Mouse (Mus musculus) stomach, postnatal 0 days (tissue): ENCODE measurements at regions not wholly inside any gene's neighbourhood (a gene's known extent, or its start where the extent isn't known, plus 50 kb on each side); places are given as distances from the start of the nearest gene placed in this dataset. TPM values are rescaled to one million over a fixed set of nuclear protein-coding genes. Genes with fewer than 3 reads are reported as not detected.

Source experiments
- ATAC-seq: fragments of 200-750 bp; cut with Nextera tagmentation; 2 replicates; pipeline ENCODE4 v1.8.0; 2017; ENCODE audit not compliant: low FRiP score, low TSS enrichment
- DNase-seq: peaks from one replicate; pipeline ENCODE4 v3.0.0-alpha.2; 2016; ENCODE audit warnings: low spot score
- H3K27ac ChIP-seq: fragments of 300-500 bp; sonication (generic); replicated peaks from 2 replicates; pipeline ENCODE4 v1.5.1; 2014; ENCODE audit warnings: mild to moderate bottlenecking, control low read depth
- H3K27me3 ChIP-seq: fragments of 300-500 bp; sonication (generic); 2 replicates; pipeline ENCODE4 v1.6.1; 2014; ENCODE audit warnings: low read length; ENCODE audit not compliant: control insufficient read depth, insufficient read depth
- H3K36me3 ChIP-seq: fragments of 300-500 bp; sonication (generic); 2 replicates; pipeline ENCODE4 v1.6.1; 2014; ENCODE audit warnings: low read length, mixed read lengths; ENCODE audit not compliant: control insufficient read depth, insufficient read depth
- H3K4me1 ChIP-seq: fragments of 300-500 bp; sonication (generic); replicated peaks from 2 replicates; pipeline ENCODE4 v1.6.1; 2014; ENCODE audit warnings: antibody characterized with exemption; ENCODE audit not compliant: control insufficient read depth, insufficient read depth
- H3K4me2 ChIP-seq: fragments of 300-500 bp; sonication (generic); replicated peaks from 2 replicates; pipeline ENCODE4 v1.6.1; 2014; ENCODE audit warnings: low read depth, mild to moderate bottlenecking, control low read depth, moderate library complexity
- H3K4me3 ChIP-seq: fragments of 300-500 bp; sonication (generic); 2 replicates; pipeline ENCODE4 v1.5.1; 2014; ENCODE audit warnings: low read depth, low read length, control low read depth
- H3K9ac ChIP-seq: fragments of 300-500 bp; sonication (generic); 2 replicates; pipeline ENCODE4 v1.6.1; 2014; ENCODE audit warnings: mild to moderate bottlenecking, low read length, control low read depth, mixed read lengths
- H3K9me3 ChIP-seq: fragments of 300-500 bp; sonication (generic); 2 replicates; pipeline ENCODE4 v1.6.1; 2016; ENCODE audit warnings: low read length; ENCODE audit not compliant: control insufficient read depth
- CTCF ChIP-seq: IDR thresholded peaks from 2 replicates; pipeline ENCODE4 v1.5.1; 2016; ENCODE audit warnings: antibody characterized with exemption, low read depth, mild to moderate bottlenecking, moderate library complexity
- EP300 ChIP-seq: optimal IDR thresholded peaks from 2 replicates; pipeline ENCODE3; 2016; ENCODE audit warnings: antibody characterized with exemption
- WGBS: fragments of 180-500 bp; shearing (Covaris S2); extraction: QIAGEN DNeasy Blood & Tissue Kit; methylation state at CpG from one replicate; pipeline ENCODE4 v1.1.7; 2014; 5-methylcytosine and 5-hydroxymethylcytosine counted together
- microRNA counts: library from miRNA; unstranded; fragments of <30 nt; microRNA quantifications from one replicate; lab custom pipeline; 2015
- microRNA-seq: library from miRNA; unstranded; fragments of <30 nt; microRNA quantifications from one replicate; pipeline ENCODE4, GENCODE M21; 2016

- H3K9me3 ChIP-seq: no peaks in the 10 kb centered on the region
- H3K36me3 ChIP-seq: no peaks in the 10 kb centered on the region
- no peak overlapping the region for H3K4me2 ChIP-seq
- H3K27ac ChIP-seq: no peak overlapping the region
- no peak for TF ChIP-seq CTCF
- no peak for TF ChIP-seq EP300
- no peak overlapping the region for H3K4me3 ChIP-seq
- DNase-seq (no peak), ATAC-seq (no peak)
- no peak overlapping the region for H3K9ac ChIP-seq
- no peaks in the 10 kb centered on the region for H3K4me1 ChIP-seq
- 67% methylated on average over 4 of the region's 4 CpGs for WGBS
- H3K27me3 ChIP-seq: no peaks in the 10 kb centered on the region
Observed at GRCm38 (mm10) chr13:84066960-84067665, 155.0 kb upstream of the Tmem161b start.

DNA sequence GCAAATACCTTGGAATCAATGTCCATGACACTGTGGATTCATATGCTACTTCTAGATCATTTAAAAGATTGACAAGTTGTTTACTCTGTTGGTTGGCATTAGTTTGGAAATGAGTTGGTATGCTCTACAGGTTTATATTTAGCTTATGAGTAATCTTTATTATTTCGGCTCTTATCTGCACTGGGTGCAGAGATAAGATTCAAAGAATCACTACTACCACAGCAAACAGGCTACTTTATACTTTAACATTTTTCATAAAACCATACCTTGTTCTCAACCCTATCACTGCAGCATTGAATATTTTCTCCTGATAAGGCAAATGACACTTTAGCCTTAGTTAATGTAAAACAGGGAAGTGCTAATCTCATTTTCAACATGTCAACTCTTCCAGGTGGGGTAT, 153.7 kb upstream of the Tmem161b start:
- no peaks in the 10 kb centered on the region for H3K27me3 ChIP-seq
- H3K9ac ChIP-seq: no peak overlapping the region
- ATAC-seq (no peak), DNase-seq (no peak)
- H3K4me3 ChIP-seq: no peak overlapping the region
- 41% methylated on average over 1 of the region's 1 CpGs for WGBS
- TF ChIP-seq CTCF (no peak), EP300 (no peak)
- no peak overlapping the region for H3K4me2 ChIP-seq
- no peak overlapping the region for H3K27ac ChIP-seq
- H3K4me1 ChIP-seq: no peaks in the 10 kb centered on the region
- H3K36me3 ChIP-seq: no peaks in the 10 kb centered on the region
- no peaks in the 10 kb centered on the region for H3K9me3 ChIP-seq

MicroRNAs in the stretch of these regions (microRNA counts, 519-probe panel; counts per million panel counts)
- 4,590 counts per million, percentile 45 among the panel's probes with 10 or more counts for microRNA mmu-miR-9 (lab: Ali Mortazavi, UCI)

Small RNAs in the stretch of these regions (microRNA-seq; reads per million reads assigned to microRNA genes)
- gene Mir9-2: not detected
